Mouse (Mus musculus): Measurements from ENCODE around the gene Stx1a.

Stx1a gene

DNA sequence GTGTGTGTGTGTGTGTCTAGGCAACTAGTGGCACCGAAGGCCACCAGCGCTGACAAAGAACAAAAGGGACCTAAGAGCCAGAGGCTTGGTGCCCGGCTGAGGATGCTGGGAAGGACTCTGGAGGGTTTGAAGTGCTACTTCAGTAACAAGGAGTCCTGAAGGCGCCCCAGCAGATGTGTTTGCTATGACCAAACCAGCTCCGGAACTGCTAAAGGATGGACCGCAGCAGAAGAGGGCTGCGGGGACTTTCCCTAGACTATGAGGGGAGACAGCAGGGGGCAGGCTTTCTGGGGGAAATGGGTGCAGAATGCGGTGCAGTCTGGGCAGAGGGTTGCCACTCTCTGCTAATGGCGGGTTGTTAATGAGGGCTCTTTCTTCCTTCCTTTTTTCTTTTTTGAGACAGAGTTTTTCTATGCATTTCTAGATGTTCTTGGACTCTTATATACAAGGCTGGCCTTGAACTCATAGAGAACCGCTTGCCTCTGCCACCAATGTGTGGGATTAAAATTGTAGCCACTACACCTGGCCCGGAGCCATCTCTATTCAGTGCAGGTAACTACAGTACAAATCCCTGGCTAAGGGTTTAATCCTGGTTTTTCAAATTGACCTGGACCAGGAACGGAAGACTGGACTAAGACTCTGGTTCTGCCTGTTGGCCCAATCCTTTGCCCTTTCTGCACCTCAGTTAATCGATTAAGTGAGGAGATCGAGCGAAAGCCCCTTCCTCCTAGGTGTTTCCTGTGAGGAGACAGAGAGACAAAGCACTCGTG, 15.3 kb upstream of the Stx1a start:
- no peak for DNase-seq (ENCODE audit: low read depth, low spot score)

DNA sequence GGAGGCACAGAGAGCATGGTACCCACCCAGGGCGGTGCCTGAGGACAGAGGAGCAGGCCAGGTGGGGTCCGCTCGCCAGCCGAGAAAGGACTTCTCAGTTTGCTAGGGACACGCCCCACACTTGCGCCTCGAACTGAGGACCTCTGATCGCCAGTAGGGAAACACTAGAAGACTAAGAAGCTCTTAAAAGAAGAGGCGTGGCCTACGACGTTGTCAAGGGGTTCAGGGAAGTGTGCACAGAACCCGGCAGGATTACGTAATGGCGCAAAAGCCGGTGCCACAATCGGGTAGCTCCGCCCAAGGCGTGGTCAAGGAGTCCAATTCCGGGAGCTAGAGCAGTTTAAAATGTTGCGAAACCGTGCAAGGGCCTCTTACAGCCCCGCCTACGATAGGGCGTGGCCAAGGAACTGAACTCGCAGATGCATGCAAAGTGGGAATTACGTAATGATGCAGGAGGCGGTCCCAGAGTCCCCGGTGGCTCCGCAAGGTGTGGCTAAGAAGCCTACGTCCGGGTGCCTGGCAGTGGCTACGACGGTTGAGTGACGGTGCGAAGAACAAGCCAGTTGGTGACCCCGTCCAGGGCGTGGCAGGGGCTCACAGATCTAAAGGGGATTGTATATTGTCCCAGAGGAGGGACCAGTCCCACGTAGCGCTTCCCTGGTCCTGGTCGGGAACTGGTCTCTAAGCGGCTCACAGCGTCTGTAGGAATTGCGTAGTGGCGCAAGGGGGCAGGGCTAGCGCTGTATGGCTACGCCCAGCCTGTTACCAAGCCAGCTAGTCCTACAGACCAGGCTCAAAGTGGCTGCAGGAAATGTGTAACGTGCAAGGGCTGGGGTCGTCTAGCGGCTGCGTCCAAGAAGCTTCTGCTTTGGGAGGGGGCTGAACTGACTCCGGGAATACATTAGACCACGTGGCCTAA, 14.4 kb upstream of the Stx1a start, which contains the start of gene Abhd11:
Gene Abhd11, plus strand, starts transcription at position 482 of the 919 bp plus-strand sequence.
- DNase-seq (ENCODE audit: low read depth, low spot score): peak; percentile 100

DNA sequence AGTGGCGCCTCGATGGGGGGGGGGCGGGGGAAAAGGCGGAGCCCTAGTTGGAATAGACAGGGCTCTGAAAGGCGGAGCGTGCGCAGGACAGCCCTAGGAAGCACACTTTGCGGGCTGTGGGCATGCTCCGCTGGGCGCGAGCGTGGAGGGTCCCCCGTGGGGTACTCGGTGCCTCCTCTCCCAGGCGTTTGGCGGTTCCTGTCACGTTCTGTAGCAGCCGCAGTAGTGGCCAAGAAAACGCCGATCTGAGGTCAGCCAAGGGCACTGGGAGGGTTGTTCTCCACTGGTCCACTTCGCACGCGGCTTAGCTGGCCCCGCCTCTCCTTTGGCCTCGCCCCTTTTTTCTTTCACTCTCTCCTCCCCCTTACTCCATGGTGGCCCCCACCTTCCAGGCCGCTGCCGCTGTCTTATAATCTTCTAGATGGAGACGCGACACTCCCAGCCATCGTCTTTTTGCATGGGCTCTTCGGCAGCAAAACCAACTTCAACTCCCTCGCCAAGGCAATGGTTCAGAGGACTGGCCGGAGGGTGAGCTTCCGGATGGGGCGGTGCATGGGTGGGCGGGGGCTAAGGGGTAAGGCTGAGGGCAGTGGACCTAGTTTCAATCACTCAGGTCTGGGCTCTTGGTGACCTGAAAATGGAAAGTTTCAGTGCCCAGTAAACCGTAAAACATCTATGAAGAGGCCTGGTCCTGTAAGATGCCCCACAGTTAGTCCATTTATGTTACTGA, 13.5 kb upstream of the Stx1a start:
- DNase-seq (ENCODE audit: low read depth, low spot score): peak; percentile 81

DNA sequence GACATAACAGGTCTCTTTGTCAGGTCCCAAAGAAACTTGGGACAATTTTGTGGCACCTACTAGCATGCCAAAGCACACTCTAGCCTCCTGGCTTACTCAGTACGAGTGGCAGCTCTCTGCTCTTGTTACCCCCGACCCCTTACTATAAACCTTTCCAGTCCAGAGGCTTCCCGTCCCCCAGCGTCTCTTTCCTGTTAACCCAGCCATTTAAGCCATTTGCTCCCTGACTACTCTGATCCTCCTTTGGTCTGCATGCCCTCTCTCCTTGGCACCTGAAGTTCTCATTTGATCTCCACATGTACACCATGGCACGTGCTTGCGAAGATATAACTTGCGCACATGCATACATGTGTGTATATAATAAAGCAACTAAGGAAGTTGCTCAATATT, 13.0 kb upstream of the Stx1a start:
- no peak for DNase-seq (ENCODE audit: low read depth, low spot score)

DNA sequence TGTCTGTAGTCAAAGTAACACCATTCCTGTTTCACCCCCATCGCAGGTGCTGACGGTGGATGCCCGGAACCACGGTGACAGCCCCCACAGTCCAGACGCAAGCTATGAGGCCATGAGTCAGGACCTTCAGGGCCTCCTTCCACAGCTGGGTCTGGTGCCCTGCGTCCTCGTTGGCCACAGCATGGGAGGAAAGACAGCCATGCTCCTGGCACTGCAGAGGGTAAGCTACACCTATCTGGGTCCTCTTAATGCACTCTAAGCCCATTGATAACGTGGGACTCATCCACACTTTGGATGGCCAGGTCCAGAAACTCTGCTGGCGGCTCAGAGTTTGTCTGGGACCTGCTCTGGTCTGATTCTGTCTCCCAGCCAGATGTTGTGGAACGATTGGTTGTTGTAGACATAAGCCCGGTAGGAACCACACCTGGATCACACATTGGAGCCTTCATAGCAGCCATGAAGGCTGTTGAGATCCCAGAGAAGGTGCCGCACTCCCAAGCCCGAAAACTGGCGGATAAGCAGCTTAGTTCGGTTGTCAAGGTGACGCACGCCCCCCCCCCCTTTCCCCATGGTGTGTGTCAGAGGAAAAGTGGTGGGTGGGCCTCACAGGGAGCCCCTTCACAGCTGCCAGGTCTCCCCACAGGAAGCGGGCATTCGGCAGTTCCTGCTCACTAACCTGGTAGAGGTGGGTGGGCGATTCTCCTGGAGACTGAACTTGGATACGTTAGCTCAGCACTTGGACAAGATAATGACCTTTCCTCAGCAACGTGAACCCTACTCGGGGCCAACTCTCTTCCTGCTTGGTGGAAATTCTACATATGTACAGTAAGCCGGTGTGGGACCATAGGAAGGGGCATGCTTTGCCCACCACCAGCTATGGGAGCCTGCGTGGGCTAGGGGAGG, 12.2 kb upstream of the Stx1a start:
- no peak for DNase-seq (ENCODE audit: low read depth, low spot score)

DNA sequence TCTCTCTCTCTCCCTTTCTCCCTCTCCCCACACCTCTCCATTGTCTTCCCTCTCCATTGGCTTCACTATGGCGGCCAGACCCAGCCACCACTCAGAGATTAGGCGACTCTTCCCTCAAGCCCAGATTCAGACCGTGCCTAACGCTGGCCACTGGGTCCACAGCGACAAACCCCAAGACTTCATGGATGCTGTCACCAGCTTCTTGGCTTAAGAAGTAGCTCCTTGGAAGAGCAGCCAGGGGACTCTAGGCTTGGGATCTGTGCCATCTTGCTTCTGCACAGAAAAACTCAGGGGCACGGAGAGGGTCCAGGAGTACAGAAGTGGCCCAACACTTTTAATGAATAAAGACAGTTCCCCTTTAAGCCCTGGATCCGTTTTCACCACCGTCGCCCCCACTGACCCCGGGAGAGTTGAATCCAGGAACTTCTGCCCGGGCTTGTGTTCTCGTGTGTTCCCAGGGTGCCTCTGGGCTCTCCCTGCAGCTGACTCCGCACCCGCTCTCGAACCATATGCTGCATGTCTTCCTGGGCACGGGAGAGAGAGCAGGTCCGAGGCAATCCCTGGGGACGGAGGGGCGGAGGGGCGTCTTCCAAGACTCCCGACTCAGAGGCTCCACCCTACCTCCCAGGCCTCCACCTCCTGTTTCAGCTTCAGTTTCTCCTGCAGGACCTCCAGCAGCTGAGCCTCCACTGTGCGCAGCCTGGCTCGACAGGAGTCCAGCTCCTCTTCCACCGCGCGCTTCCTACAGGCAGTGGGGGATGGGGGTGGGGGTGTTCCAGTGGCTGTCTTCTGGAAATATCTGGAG, 11.3 kb upstream of the Stx1a start:
- DNase-seq (ENCODE audit: low read depth, low spot score): no peak

DNA sequence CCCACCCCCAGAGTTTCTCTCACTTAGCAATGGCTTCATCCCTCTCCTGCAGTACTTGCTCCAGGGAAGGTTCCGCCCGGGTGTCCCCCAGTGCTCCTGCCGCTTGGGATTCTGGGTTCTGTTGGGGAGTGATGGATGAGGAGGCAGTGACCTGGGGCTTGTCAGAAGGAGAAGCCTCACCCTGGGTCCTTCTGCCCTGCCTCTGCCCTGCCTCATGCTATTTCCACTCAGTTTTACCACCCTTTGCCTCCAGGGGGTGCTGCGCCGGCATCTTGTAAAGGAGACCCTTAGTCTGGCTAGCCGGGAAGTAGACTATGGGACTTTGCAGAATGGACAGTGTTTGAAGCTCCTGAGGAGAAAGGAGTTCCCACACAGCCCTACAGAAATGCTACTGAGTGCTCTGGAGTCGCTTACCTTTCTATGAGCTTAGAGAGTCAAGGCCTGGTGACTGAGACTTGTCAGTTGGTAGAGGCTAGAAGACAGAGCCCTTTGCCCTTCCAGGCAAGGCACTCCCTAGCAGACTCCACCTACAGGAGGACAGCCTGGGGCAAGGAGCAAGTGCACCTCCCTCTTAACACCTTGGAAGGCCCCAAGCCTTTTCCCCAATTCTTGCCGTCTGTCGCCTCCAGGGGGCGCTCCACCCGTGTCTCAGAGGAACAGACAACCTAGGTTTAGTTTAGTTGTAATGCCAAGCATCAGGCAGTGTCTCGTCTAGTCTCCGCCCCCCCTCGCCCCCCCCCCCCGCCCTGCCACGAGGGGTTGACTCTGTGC, 10.4 kb upstream of the Stx1a start:
- DNase-seq (ENCODE audit: low read depth, low spot score): peak; percentile 82

DNA sequence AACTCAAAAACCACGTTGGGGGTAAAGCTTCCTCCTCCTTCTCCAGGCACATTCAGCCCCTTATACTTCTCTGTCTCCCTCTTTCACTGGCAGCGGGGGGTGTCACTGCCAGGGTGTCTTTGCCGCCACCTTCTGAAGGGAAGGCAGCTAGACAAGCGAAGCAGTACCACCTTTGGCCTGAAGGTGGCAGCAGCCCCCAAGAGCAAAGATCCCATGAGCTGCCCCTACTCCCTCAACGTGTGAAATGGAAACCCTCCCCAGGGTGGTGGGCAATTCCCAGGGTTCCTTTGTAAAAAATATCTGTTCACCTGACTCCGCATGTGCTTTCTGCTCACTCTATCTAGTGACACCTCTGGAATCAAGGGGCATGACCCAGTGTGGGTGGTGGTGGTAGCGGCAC, 7.8 kb upstream of the Stx1a start:
- DNase-seq (ENCODE audit: low read depth, low spot score): peak; percentile 80

DNA sequence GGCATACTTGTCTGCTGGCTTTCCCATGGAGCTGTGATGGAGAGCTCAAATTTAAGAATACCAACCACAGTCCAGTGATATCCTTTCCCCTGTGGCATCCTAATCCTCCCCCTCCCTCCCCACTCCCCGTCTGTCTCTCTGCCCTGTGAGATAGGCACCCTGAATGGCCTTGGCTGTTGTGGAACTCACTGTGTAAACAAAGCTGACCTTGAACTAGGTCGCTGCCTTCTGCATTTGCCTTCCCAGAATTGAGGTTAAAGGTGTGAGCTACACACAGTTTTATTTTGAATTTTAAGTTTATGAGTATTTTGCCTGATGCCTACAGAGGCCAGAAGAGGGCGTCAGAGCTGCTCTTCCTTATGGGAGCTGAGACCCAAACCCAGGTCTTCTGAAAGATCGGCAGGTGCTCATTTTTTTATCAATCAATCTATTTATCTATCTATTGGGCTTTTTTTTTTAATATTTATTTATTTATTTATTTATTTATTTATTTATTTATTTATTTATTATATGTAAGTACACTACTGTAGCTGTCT, 7.0 kb upstream of the Stx1a start:
- no peak for DNase-seq (ENCODE audit: low read depth, low spot score)

DNA sequence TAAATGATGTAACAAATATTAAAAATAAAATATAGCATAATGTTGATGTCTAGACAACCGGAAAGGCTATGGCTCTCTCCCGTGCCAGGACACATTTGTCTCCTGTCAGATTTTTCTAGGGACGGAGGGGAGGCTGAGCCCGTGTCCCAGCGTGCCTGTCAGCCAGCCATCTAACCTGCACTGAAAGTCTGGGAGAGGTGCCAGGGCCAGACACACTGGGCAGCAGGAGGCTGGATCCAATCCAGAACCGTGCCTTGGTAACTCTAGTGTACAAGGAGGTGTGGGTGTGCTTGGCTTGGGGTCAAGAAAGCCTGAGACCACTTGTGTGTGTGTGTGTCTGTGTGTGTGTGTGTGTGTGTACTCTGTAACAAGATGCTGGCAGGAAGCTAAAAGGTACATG, 1.5 kb upstream of the Stx1a start:
- DNase-seq (ENCODE audit: low read depth, low spot score): no peak

DNA sequence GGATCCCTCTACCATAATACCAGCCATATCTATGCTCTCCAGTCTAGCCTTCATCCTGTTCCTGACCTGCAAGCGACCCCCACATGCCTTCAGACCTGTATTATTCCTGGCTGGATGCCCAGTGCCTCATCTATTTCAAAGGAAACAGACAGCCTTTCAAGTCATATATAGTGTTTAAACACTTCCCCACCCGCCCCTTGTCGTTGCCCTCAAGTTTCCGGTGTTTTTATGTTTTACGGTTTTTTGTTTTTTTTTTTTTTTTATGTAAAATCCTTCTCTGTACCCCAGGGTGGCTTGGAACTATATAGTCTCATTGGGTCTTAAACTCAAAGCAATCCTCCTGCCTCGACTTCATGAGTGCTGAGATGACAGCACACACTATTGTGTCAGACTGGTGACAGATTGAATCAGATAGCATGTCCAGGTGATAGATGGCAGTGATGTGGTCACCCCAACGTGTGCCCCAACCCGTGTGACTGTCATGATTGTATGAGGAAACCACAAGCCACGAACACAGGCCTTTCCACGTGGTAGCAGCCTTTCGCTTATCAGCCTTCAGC, 1.5 kb downstream of the Stx1a start:
- DNase-seq (ENCODE audit: low read depth, low spot score): peak; percentile 68

DNA sequence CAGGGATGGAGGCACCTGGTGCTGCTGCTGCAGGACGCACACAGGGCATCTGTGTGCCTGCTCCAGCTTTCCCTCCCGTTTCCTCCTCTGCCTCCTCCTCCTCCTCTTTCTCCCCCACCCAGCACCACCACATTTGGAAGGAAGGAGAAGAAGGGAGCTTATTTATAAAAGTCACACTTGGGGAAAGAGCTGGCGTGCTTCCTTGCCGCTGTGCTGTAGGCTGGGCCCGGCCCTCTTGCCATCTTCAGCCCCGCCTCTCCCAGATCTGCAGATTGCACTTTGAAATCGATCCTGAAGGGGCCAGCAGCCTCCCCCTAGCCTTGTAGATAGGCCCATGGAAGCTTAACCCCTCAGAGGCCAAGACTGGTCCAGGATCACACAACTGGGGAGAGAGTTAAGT, 2.6 kb downstream of the Stx1a start:
- DNase-seq (ENCODE audit: low read depth, low spot score): no peak

DNA sequence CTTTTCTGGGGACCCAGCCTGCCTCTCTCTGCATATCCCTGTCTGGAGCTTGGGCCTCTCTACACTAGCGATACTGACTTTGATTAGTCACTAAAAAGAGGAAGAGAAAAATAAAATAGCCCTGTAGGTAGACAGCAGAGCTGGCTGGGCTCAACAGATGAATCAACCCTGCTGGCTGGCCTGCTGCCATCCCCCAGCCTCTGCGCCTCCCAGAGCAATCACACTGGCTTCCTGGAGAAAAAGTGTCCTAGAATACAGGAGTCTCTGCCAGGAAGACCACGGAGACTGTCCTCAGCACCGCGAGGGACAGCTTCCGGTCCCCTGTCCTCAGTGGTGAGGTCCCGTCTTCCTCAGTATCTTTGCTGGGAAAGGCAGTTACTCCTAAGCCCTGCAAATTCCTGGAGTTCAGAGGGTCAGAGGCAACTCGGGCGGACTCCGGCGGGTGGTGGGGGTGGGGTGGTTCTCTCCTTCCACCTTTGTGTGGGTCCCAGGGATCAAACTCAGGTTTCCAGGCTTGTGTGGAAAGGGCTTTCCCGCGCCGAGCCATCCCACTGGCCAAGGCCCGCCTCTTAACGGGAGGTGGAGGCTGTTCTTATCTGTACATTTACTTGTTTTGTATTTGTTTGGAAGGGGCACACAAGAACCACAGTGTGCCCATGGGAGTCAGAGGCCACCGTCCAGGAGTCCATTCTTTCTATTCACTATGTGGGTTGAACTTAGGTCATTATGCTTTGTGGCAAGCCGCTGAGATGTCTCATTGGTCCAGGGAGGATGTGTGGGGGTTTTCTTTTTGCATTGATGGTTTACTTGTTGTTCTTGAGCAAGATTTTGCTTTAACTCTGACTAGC, 5.9 kb downstream of the Stx1a start:
- no peak for DNase-seq (ENCODE audit: low read depth, low spot score)

DNA sequence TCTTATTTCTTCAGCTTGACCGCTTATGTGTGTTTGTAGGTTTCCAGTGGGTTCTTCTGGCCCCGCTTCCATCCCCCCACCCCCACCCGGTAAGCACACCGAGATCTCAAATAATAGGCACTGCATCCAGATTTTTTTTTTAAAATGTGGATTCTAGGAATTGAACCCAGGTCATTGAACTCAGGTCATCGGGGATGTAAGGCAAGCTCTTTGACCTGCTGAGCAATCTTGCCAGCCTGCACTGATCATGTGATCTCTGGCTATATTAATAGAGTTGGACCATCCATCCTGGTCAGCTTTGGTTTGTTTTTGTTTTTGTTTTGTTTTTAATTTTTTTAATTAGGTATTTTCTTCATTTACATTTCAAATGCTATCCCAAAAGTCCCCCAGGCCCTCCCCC, 9.3 kb downstream of the Stx1a start:
- no peak for DNase-seq (ENCODE audit: low read depth, low spot score)

DNA sequence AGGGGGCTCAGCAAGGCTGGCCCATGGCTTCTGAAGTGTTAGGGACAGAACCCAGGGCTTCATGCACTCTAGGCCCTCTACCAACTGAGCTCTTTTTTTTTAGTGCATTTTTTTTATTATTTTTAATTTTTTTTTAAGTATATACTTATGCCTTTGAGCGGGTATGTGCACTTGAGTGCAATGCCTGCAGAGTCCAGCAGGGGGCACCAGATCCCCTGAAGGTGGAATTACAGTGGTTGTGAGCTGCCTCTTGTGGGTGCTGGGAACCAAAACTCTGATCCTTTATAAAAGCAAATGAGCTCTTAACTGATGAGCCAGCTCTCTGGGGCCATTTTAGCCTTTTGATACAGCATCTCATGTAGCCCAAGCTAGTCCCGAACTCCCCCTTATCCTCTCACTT, 11.3 kb downstream of the Stx1a start:
- DNase-seq (ENCODE audit: low read depth, low spot score): no peak

DNA sequence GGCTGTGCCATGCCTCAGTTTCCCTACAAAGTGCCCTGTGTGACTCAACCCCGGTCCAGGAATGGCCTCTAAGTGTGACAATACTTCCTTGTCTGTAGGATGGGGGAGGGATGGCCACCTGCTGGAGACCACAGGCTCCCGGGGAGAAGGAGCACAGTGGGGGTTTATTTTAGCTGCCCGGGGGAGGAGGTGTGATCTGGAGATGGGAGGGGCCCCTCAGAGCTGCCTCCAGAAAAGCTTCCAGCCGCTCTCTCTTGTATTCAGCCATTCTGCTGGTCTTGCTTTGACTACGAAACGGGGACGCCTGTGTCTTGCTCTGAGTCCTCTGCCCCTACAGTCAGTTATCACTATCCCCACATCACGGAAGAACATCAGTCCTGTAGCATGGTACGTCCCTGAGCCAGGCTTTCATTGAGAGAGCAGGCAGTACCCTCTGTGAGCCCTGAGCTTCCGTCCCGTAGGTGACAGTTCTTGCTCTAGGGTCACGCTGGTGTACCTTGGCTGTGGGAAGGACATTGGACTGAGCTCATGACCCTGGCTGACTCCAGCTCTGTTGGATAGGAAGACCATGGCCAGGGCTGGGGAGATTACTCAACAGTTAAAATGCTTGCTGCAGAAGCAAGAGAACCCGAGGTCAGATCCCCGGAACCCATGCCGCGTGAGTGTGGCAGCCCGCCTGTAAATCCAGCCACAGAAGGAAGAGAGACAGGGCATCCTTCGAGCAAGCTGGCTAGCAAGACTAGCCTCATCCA, 12.5 kb downstream of the Stx1a start:
- DNase-seq (ENCODE audit: low read depth, low spot score): no peak

DNA sequence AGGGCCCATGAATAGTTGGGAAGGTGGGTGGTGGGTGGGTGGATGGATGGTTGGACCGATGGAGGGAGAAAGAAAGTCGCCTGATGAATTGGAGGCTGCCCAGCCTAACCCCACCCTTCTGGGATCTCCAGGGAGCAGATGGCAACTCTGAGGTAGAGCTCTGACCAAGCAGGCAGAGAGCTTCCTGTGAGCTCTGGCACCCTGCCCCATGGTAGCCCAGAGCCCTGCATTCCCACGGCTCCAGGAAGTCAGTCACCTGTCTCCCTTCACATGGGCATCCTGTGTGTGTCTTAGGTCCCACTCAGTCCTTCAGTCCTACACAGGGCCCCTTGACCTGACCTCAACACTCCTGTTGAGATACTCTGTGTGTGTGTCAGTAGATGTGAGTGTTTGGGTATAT, 14.7 kb downstream of the Stx1a start:
- DNase-seq (ENCODE audit: low read depth, low spot score): no peak

All from mesoderm, embryonic 11.5 days (tissue).